Mouse (Mus musculus) forebrain, embryonic 16.5 days (tissue): ENCODE data around the gene Bhmt2. TPM values are rescaled to one million over a fixed set of nuclear protein-coding genes. Genes with fewer than 3 reads are reported as not detected.

Source experiments
- polyA plus RNA-seq: library from polyadenylated mRNA; unstranded; fragments of >200 nt; fragmentation: Nextera tagmentation; extraction: Ambion mirVana; gene quantifications from 2 replicates; pipeline ENCODE4 v1.2.1, GENCODE M21; 2015

The Bhmt2 gene
- polyA plus RNA-seq, 1 experiment from 2014 or later, result 0.24 TPM

Other genes with a start within 250 kb of the Bhmt2 start
- gene Jmy, start 174.5 kb downstream of the Bhmt2 start, polyA plus RNA-seq, result 6.5 and 7.7 TPM in 2 replicates
- gene Bhmt, start 36.3 kb downstream of the Bhmt2 start, polyA plus RNA-seq, result not detected in 2 replicates
- gene Dmgdh, start 131 bp upstream of the Bhmt2 start, polyA plus RNA-seq, result 0.14 TPM in 1 of 2 replicates, not detected in the other
- gene Arsb, start 97.3 kb upstream of the Bhmt2 start, polyA plus RNA-seq, result 9.7 and 10.2 TPM in 2 replicates